Mouse (Mus musculus): Measurements from ENCODE around the gene Fggy. TPM values are rescaled to one million over a fixed set of nuclear protein-coding genes. Genes with fewer than 3 reads are reported as not detected.

The Fggy gene
- total RNA-seq, 2 experiments from 2014 or later, result 2.4 to 8.9 TPM

- no peak for ATAC-seq (replicated peaks; ENCODE audit: low FRiP score, low TSS enrichment, poor library complexity, severe bottlenecking)
These were observed 270.9 kb downstream of the Fggy start for GRCm38 (mm10) chr4:95828164-95828563.

DNA sequence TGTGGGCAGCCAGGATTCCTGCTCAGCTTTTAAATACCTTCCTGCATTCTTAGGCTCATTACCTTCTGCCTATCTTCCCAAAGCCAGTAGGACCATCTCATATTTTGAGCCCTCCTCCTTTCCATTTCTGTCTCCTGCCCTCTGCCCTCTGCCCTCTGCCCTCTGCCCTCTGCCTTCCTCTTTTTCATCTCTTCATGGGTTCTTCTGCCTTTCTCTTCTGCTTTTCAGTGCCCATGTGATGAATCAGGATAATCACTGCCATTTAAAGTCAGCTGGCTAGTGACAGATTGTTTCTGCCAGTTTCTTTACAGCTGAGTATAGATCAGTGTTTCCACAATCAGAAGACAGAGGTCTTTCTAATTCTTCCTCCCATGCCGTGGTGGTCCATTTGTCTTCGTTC is 273.0 kb downstream of the Fggy start:
- no peak for ATAC-seq (replicated peaks; ENCODE audit: low FRiP score, low TSS enrichment, poor library complexity, severe bottlenecking)

DNA sequence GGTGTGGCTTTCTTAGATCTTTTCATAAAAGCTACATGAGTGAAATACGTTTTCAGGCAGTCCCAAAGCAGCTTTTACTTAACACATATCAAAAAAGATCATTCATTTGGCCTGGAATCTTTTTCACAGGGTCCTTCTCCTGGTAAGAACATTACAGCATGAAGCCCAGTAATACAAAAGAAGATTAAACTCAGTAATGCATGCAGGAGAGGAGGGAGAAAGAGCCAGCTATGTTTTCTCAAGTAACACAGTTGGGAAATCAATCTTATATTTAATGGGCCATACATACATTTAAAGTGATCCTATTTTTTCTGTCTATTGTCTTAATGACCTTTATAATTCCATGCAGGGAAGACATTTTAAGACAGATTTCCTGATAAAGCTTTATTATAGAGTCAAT is 282.6 kb downstream of the Fggy start:
- no peak for ATAC-seq (replicated peaks; ENCODE audit: low FRiP score, low TSS enrichment, poor library complexity, severe bottlenecking)

GRCm38 (mm10) chr4:95840389-95841053 is 283.2 kb downstream of the Fggy start:
- no peak for ATAC-seq (replicated peaks; ENCODE audit: low FRiP score, low TSS enrichment, poor library complexity, severe bottlenecking)

GRCm38 (mm10) chr4:95845981-95846617 is 288.8 kb downstream of the Fggy start:
- no peak for ATAC-seq (replicated peaks; ENCODE audit: low FRiP score, low TSS enrichment, poor library complexity, severe bottlenecking)

DNA sequence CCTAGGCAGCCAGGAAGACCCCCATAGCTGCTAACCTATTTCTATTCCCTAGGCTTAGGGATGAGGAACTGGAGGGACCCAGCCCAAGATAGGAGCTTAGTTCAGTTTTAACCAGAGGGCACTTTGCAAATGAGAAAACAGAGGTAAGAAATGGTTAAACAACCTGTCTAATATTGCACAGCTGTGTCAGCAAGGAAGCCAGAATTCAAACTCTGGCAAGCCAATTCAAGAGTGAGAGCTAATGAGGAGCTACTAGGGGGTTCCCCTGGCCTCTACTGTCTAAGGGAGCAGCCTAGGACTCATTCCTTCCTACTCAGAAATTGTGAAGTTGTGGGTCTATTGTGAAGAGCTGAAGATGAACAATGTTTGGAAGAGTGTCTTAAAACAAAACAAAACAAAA is 289.9 kb downstream of the Fggy start:
- ATAC-seq (replicated peaks; ENCODE audit: low FRiP score, low TSS enrichment, poor library complexity, severe bottlenecking), result no peak

- no peak for ATAC-seq (replicated peaks; ENCODE audit: low FRiP score, low TSS enrichment, poor library complexity, severe bottlenecking)
These were observed 290.4 kb downstream of the Fggy start for GRCm38 (mm10) chr4:95847664-95848063.

GRCm38 (mm10) chr4:95849497-95849896 is 292.2 kb downstream of the Fggy start:
- ATAC-seq (replicated peaks; ENCODE audit: low FRiP score, low TSS enrichment, poor library complexity, severe bottlenecking), result no peak

GRCm38 (mm10) chr4:95850044-95850739 is 292.9 kb downstream of the Fggy start:
- ATAC-seq (replicated peaks; ENCODE audit: low FRiP score, low TSS enrichment, poor library complexity, severe bottlenecking), result 0 out of 2 replicates have a peak, but pooled peaks have one; percentile 22

- no peak for ATAC-seq (replicated peaks; ENCODE audit: low FRiP score, low TSS enrichment, poor library complexity, severe bottlenecking)
These were observed 294.9 kb downstream of the Fggy start for GRCm38 (mm10) chr4:95852257-95852656.

DNA sequence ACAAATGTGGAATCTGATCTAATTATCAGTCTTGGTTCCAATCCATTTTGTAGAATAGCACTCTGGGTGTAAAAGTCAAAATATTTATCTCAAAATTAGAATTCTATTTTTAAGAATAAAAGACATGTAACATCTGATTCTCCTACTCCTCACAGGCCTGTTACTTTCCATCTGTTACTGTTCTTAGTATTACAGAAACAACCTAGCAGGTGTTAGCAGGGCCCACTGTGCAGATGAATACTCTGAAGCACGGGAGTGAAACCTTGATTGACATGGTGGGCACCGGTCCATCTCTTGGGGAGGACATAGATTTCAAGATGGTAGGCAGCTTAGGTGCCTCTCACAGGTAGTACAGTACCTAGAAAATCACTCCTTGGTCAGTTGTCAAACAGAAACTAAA is 298.7 kb downstream of the Fggy start:
- no peak for ATAC-seq (replicated peaks; ENCODE audit: low FRiP score, low TSS enrichment, poor library complexity, severe bottlenecking)

DNA sequence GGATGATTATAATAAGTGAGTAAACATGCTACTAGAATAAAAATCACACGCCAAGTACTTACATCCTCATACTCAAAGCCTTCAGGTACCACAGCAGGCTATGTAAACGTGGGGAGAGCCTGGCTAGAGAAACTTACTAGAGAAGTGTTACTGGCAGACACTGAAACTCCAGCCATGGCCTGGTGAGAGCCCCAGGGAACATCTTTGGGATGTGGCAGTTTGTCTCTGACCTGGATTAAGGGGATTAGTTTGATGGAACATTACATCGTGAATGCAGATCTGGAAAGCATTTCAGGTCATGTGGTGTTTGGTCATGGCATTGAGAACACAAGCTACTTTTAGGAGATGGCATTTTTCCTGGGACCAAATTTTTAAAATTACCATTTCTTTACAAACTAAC is 303.3 kb downstream of the Fggy start:
- no peak for ATAC-seq (replicated peaks; ENCODE audit: low FRiP score, low TSS enrichment, poor library complexity, severe bottlenecking)

- no peak for ATAC-seq (replicated peaks; ENCODE audit: low FRiP score, low TSS enrichment, poor library complexity, severe bottlenecking)
These were observed 303.8 kb downstream of the Fggy start for GRCm38 (mm10) chr4:95861074-95861473.

GRCm38 (mm10) chr4:95861741-95862155 is 304.4 kb downstream of the Fggy start:
- no peak for ATAC-seq (replicated peaks; ENCODE audit: low FRiP score, low TSS enrichment, poor library complexity, severe bottlenecking)

- ATAC-seq (replicated peaks; ENCODE audit: low FRiP score, low TSS enrichment, poor library complexity, severe bottlenecking), result 0 out of 2 replicates have a peak, but pooled peaks have one; percentile 15
These were observed 305.0 kb downstream of the Fggy start for GRCm38 (mm10) chr4:95862276-95862675.

DNA sequence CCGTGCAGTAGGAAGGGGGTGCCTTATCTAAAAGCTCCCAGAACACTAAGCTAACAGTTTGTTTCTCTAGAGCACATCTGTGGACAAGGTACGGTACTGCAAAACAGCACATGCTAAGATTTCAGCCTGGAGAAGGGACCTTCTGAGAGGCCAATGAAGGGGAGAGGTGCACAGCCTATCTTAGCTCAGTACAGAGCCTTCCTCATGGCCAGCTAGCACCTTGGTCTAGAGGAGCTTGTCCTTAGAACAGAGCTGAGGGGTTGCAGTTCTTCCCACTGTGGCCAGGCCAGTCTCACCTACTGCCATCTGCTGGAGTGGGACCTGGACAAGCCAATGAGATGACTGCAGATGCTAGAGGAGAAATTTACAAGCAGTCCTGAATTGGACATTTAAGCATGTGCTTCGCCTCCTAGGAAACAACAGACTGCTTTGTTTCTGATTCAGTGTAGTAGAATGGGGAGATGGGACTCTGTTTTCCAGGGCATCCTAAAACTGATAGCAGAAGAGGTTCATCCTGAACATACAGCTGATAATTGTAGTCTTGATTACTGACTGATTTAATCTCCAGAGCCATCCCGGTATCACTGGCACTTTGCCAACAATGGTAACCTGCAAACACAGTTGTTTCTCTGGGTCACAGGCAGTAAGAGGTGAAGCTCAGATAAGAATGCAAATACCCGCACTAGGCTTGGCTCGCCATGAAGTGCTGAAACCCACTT is 305.6 kb downstream of the Fggy start:
- peak; percentile 80 for ATAC-seq (replicated peaks; ENCODE audit: low FRiP score, low TSS enrichment, poor library complexity, severe bottlenecking)

- ATAC-seq (replicated peaks; ENCODE audit: low FRiP score, low TSS enrichment, poor library complexity, severe bottlenecking), result no peak
These were observed 306.1 kb downstream of the Fggy start for GRCm38 (mm10) chr4:95863500-95863803.

- no peak for ATAC-seq (replicated peaks; ENCODE audit: low FRiP score, low TSS enrichment, poor library complexity, severe bottlenecking)
These were observed 307.9 kb downstream of the Fggy start for GRCm38 (mm10) chr4:95865251-95865650.

DNA sequence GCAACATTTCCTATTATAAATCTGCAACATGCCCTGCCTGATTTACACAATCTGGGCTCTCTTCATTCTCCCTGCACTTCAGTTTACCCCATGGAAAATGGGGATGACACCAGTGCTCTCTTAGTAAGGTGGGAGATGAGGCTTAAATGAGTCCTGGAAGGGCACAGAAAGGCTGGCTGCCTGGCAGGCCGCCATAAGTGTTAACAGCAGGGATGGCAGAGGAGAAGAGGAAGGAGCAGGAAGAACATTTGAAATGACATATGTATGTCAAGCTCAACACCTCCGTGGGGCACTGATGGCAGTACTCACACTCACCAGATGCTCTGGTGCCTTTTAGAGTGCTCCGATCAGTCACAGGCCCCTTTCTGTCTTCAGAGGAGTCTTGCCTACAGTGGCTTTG is 308.6 kb downstream of the Fggy start:
- ATAC-seq (replicated peaks; ENCODE audit: low FRiP score, low TSS enrichment, poor library complexity, severe bottlenecking), result no peak

- no peak for ATAC-seq (replicated peaks; ENCODE audit: low FRiP score, low TSS enrichment, poor library complexity, severe bottlenecking)
These were observed 309.8 kb downstream of the Fggy start for GRCm38 (mm10) chr4:95867103-95867502.
